Mouse (Mus musculus): ENCODE results near the gene Mrpl46. TPM values are rescaled to one million over a fixed set of nuclear protein-coding genes. Genes with fewer than 3 reads are reported as not detected.

Mrpl46 gene
- total and polyA plus RNA-seq, 2 experiments from 2014 or later: 41.4 to 71.5 TPM

- Histone ChIP-seq H3K4me3 (ENCODE audit: low read depth, low read length) (no peak overlapping the region), H3K27ac (ENCODE audit: low read depth) (no peak overlapping the region)
- TF ChIP-seq EP300 (IDR thresholded peaks at IDR 0.05; ENCODE audit: low read depth) (no peak), CTCF (IDR thresholded peaks at IDR 0.05; ENCODE audit: low read depth) (no peak)
Measured at GRCm38 (mm10) chr7:78731391-78731790, 51.9 kb downstream of the Mrpl46 start.

More at GRCm38 (mm10) chr7:78731391-78731790, 51.9 kb downstream of the Mrpl46 start:
- Histone ChIP-seq H3K36me3 (replicated peaks; ENCODE audit: control insufficient read depth, insufficient read depth, low read length) (no peaks in the 10 kb centered on the region), H3K4me1 (ENCODE audit: control insufficient read depth, insufficient read depth) (no peaks in the 10 kb centered on the region), H3K9ac (replicated peaks; ENCODE audit: low read depth, low read length) (no peak overlapping the region), H3K27me3 (ENCODE audit: control insufficient read depth, insufficient read depth, low read length) (no peaks in the 10 kb centered on the region), H3K4me2 (ENCODE audit: low read depth, low read length) (no peak overlapping the region), H3K9me3 (replicated peaks; ENCODE audit: control insufficient read depth, low read length) (no peaks in the 10 kb centered on the region)
- no peak for ATAC-seq (ENCODE audit: insufficient read depth, low read depth)
- WGBS: 73% methylated on average over 8 of the region's 8 CpGs
- DNase-seq (ENCODE audit: low spot score): no peak

Other genes with a start within 250 kb of the Mrpl46 start
- 2.2 and 4.2 TPM in 2 replicates for gene Ntrk3, start 45.5 kb downstream of the Mrpl46 start, total RNA-seq (2014; rRNA removed; ENCODE audit: low replicate concordance)
- 0.88 and 1.1 TPM in 2 replicates for gene Ntrk3, start 45.5 kb downstream of the Mrpl46 start, polyA plus RNA-seq (2015; fragmentation: Nextera tagmentation; extraction: Ambion mirVana)
- 43.6 and 78.5 TPM in 2 replicates for gene Mrps11, start 412 bp downstream of the Mrpl46 start, total RNA-seq (2014; rRNA removed; ENCODE audit: low replicate concordance)
- gene Mrps11, start 412 bp downstream of the Mrpl46 start, polyA plus RNA-seq (2015; fragmentation: Nextera tagmentation; extraction: Ambion mirVana): 56.7 and 59.6 TPM in 2 replicates
- 8.7 and 11.1 TPM in 2 replicates for gene Det1, start 63.7 kb upstream of the Mrpl46 start, total RNA-seq (2014; rRNA removed; ENCODE audit: low replicate concordance)
- gene Det1, start 63.7 kb upstream of the Mrpl46 start, polyA plus RNA-seq (2015; fragmentation: Nextera tagmentation; extraction: Ambion mirVana): 7.6 and 8.2 TPM in 2 replicates
- 18.4 and 22.9 TPM in 2 replicates for gene Aen, start 112.3 kb upstream of the Mrpl46 start, total RNA-seq (2014; rRNA removed; ENCODE audit: low replicate concordance)
- 28.7 and 31.3 TPM in 2 replicates for gene Aen, start 112.3 kb upstream of the Mrpl46 start, polyA plus RNA-seq (2015; fragmentation: Nextera tagmentation; extraction: Ambion mirVana)
- 0.31 and 11.5 TPM in 2 replicates for gene Isg20, start 129.9 kb upstream of the Mrpl46 start, total RNA-seq (2014; rRNA removed; ENCODE audit: low replicate concordance)
- gene Isg20, start 129.9 kb upstream of the Mrpl46 start, polyA plus RNA-seq (2015; fragmentation: Nextera tagmentation; extraction: Ambion mirVana): 3.1 and 5.2 TPM in 2 replicates